Mouse (Mus musculus) neural tube, embryonic 11.5 days (tissue): ENCODE data around the gene Acsl1. TPM values are rescaled to one million over a fixed set of nuclear protein-coding genes. Genes with fewer than 3 reads are reported as not detected.
A peak's percentile ranks its signal among the peaks of the same experiment; 100 is the strongest.

Experiments used
- ATAC-seq: fragments of 200-750 bp; cut with Nextera tagmentation; 2 replicates; pipeline ENCODE4 v1.8.0; 2017; ENCODE audit warnings: moderate number of reproducible peaks, mild to moderate bottlenecking, moderate TSS enrichment, moderate library complexity; ENCODE audit not compliant: insufficient read depth, low FRiP score, low TSS enrichment
- DNase-seq: peaks from one replicate; pipeline ENCODE4 v3.0.0-alpha.2; 2015; ENCODE audit warnings: low spot score
- H3K27ac ChIP-seq: fragments of 300-500 bp; sonication (generic); 2 replicates; pipeline ENCODE4 v1.5.1; 2014; ENCODE audit warnings: low read depth, mild to moderate bottlenecking, low read length
- H3K27me3 ChIP-seq: fragments of 300-500 bp; sonication (generic); 2 replicates; pipeline ENCODE4 v1.6.1; 2014; ENCODE audit warnings: mild to moderate bottlenecking, low read length, mixed read lengths; ENCODE audit not compliant: control insufficient read depth, insufficient read depth
- H3K36me3 ChIP-seq: fragments of 300-500 bp; sonication (generic); 2 replicates; pipeline ENCODE4 v1.6.1; 2014; ENCODE audit warnings: mild to moderate bottlenecking, low read length, moderate library complexity, mixed read lengths; ENCODE audit not compliant: control insufficient read depth, insufficient read depth
- H3K4me1 ChIP-seq: fragments of 300-500 bp; sonication (generic); 2 replicates; pipeline ENCODE4 v1.6.1; 2014; ENCODE audit warnings: low read length, mixed read lengths; ENCODE audit not compliant: control insufficient read depth, insufficient read depth
- H3K4me2 ChIP-seq: fragments of 300-500 bp; sonication (generic); 2 replicates; pipeline ENCODE4 v1.6.1; 2014; ENCODE audit warnings: low read depth, mild to moderate bottlenecking, moderate library complexity
- H3K4me3 ChIP-seq: fragments of 300-500 bp; sonication (generic); 2 replicates; pipeline ENCODE4 v1.5.1; 2014; ENCODE audit warnings: low read depth, low read length
- H3K9ac ChIP-seq: fragments of 300-500 bp; sonication (generic); 2 replicates; pipeline ENCODE4 v1.6.1; 2014; ENCODE audit warnings: mild to moderate bottlenecking, low read length
- H3K9me3 ChIP-seq: fragments of 300-500 bp; sonication (generic); 2 replicates; pipeline ENCODE4 v1.6.1; 2016; ENCODE audit warnings: low read length; ENCODE audit not compliant: control insufficient read depth
- WGBS: fragments of 180-500 bp; shearing (Covaris S2); extraction: QIAGEN DNeasy Blood & Tissue Kit; methylation state at CpG from one replicate; pipeline ENCODE4 v1.1.7; 2014; 5-methylcytosine and 5-hydroxymethylcytosine counted together
- polyA plus RNA-seq: library from polyadenylated mRNA; unstranded; fragments of >200 nt; fragmentation: Nextera tagmentation; extraction: Ambion mirVana; gene quantifications from 2 replicates; pipeline ENCODE4 v1.2.1, GENCODE M21; 2014

The Acsl1 gene
- polyA plus RNA-seq, 1 experiment from 2014 or later: 13.5 TPM

- no peak overlapping the region for H3K27ac ChIP-seq
- DNase-seq (no peak), ATAC-seq (peak; percentile 21; the same call in 1 of the 2 replicates)
- no peak overlapping the region for H3K9ac ChIP-seq
- peak overlapping the region; percentile 80 for H3K4me3 ChIP-seq
- H3K4me1 ChIP-seq: peaks cover 5% of the 10 kb centered on the region; the same call in 1 of the 2 replicates
- no peaks in the 10 kb centered on the region for H3K36me3 ChIP-seq
- 42% methylated on average over 15 of the region's 15 CpGs for WGBS
- H3K9me3 ChIP-seq: no peaks in the 10 kb centered on the region
- H3K27me3 ChIP-seq: no peaks in the 10 kb centered on the region
- peak overlapping the region; percentile 95 for H3K4me2 ChIP-seq
Observed at GRCm38 (mm10) chr8:46470091-46470791, 596 bp upstream of the Acsl1 start.

DNA sequence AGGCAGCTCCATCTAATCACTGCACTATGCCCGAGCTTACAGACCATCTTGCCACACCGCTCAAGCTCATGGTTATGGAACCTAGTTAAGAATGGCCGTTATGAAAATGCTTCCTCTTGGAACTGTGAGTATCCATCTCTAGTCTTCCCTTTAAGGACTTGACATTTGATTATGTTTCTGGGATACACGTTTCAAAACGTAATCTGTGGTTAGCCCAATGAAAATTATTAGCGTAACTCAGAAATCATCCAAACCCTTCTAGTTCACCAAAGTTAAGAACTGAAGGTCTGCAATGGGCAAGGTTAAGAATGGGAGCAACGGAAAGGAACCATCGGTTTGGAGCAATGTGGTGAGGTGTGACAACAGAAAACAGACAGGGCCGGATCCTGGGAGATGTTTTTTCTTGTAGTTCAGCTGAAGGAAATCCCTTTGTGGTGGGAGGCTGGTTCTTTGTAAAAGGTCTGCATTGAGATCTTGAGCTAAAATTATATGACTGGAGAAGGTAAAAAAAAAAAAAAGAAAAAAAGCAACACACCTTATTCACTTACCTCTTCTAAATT is 1.2 kb downstream of the Acsl1 start:
- peak overlapping the region; percentile 80 for H3K4me3 ChIP-seq
- peak overlapping the region; percentile 73 for H3K9ac ChIP-seq
- H3K36me3 ChIP-seq: no peaks in the 10 kb centered on the region
- DNase-seq (no peak), ATAC-seq (no peak)
- no peaks in the 10 kb centered on the region for H3K9me3 ChIP-seq
- peaks cover 5% of the 10 kb centered on the region; the same call in 1 of the 2 replicates for H3K4me1 ChIP-seq
- H3K27me3 ChIP-seq: no peaks in the 10 kb centered on the region
- 48% methylated on average over 9 of the region's 9 CpGs for WGBS
- peak overlapping the region; percentile 95 for H3K4me2 ChIP-seq
- H3K27ac ChIP-seq: no peak overlapping the region

DNA sequence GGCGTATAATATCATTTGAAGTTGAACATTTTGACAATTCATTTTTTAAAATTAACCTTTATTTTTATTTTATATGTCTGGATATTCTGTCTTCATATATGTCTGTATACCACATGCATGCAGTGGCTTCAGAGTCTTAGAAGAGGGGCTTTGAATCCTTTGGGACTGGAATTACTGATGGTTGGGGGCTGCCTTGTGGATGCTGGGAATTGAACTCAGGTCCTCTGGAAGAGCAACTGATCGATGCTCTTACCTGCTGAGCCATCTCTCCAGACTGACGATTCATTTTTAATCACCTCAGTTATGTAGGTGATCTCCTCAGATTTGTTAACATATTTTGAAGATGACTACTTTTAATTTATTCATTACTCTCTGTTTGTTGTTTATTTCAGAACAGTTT is 3.3 kb downstream of the Acsl1 start:
- Histone ChIP-seq H3K27ac (no peak overlapping the region), H3K36me3 (no peaks in the 10 kb centered on the region), H3K9ac (no peak overlapping the region), H3K27me3 (no peaks in the 10 kb centered on the region), H3K4me1 (peaks cover 5% of the 10 kb centered on the region; the same call in 1 of the 2 replicates), H3K4me2 (no peak overlapping the region), H3K4me3 (no peak overlapping the region), H3K9me3 (no peaks in the 10 kb centered on the region)
- DNase-seq (no peak), ATAC-seq (no peak)
- 93% methylated on average over 3 of the region's 3 CpGs for WGBS

GRCm38 (mm10) chr8:46474634-46475033 is 3.8 kb downstream of the Acsl1 start:
- no peaks in the 10 kb centered on the region for H3K27me3 ChIP-seq
- no peak for DNase-seq
- no peak overlapping the region for H3K9ac ChIP-seq
- H3K27ac ChIP-seq: no peak overlapping the region
- 91% methylated on average over 6 of the region's 6 CpGs for WGBS
- no peak overlapping the region for H3K4me2 ChIP-seq
- no peaks in the 10 kb centered on the region for H3K9me3 ChIP-seq
- H3K4me1 ChIP-seq: peaks cover 5% of the 10 kb centered on the region; the same call in 1 of the 2 replicates
- no peak overlapping the region for H3K4me3 ChIP-seq
- H3K36me3 ChIP-seq: no peaks in the 10 kb centered on the region
- ATAC-seq: no peak

DNA sequence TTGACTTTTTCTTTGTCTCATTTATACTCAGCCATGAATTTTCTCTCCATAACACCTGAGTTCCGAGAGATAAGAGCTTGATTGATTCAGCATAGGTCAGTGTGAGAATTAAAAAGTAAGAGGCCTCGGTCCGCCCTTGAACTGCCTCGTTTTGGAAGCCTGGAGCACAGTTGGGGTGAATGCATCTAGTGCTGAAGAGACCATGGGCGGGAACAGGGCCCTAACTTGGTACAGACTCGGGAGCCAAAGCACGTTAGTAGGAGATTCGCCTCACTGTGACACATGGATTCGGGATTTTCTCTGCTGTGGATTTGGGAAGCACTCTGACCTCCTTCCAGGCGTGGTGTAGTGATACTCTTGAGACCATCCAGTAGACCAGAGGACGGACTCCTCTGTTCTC is 4.6 kb downstream of the Acsl1 start:
- H3K4me2 ChIP-seq: no peak overlapping the region
- 90% methylated on average over 11 of the region's 11 CpGs for WGBS
- H3K9me3 ChIP-seq: no peaks in the 10 kb centered on the region
- H3K27me3 ChIP-seq: no peaks in the 10 kb centered on the region
- peaks cover 5% of the 10 kb centered on the region; the same call in 1 of the 2 replicates for H3K4me1 ChIP-seq
- H3K27ac ChIP-seq: no peak overlapping the region
- H3K36me3 ChIP-seq: no peaks in the 10 kb centered on the region
- DNase-seq (no peak), ATAC-seq (no peak)
- H3K9ac ChIP-seq: no peak overlapping the region
- no peak overlapping the region for H3K4me3 ChIP-seq

DNA sequence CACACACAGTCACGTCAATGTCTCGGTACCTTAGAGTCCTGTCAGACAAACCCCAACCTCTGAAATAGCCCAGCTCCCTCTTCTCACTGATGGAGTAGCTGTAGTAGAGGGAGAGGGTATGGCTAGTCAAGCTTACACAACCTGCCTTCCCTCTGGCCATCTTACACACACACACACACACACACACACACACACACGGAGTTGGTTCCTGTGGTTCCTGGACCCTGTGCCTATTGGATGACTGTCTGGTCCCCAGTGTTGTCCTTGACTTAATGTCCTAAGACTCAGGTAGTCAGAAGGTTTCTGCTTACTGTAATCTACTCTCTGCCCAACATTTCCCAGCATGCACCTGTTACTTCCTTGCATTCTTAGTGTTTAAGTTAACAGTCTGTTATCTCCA is 5.1 kb downstream of the Acsl1 start:
- H3K36me3 ChIP-seq: no peaks in the 10 kb centered on the region
- H3K9me3 ChIP-seq: no peaks in the 10 kb centered on the region
- no peak for ATAC-seq
- H3K4me2 ChIP-seq: no peak overlapping the region
- H3K9ac ChIP-seq: no peak overlapping the region
- no peak overlapping the region for H3K27ac ChIP-seq
- WGBS: 94% methylated on average over 3 of the region's 3 CpGs
- H3K4me3 ChIP-seq: no peak overlapping the region
- DNase-seq: no peak
- H3K4me1 ChIP-seq: peaks cover 5% of the 10 kb centered on the region; the same call in 1 of the 2 replicates
- no peaks in the 10 kb centered on the region for H3K27me3 ChIP-seq

GRCm38 (mm10) chr8:46477747-46478458 is 7.1 kb downstream of the Acsl1 start:
- 92% methylated on average over 9 of the region's 9 CpGs for WGBS
- H3K4me3 ChIP-seq: no peak overlapping the region
- H3K4me1 ChIP-seq: no peaks in the 10 kb centered on the region

GRCm38 (mm10) chr8:46478783-46479182 is 7.9 kb downstream of the Acsl1 start:
- Histone ChIP-seq H3K36me3 (no peaks in the 10 kb centered on the region), H3K4me1 (no peaks in the 10 kb centered on the region), H3K4me2 (no peak overlapping the region), H3K27me3 (no peaks in the 10 kb centered on the region), H3K9me3 (no peaks in the 10 kb centered on the region), H3K9ac (no peak overlapping the region), H3K4me3 (no peak overlapping the region), H3K27ac (no peak overlapping the region)
- DNase-seq: no peak
- no peak for ATAC-seq
- WGBS: 95% methylated on average over 10 of the region's 10 CpGs

More at GRCm38 (mm10) chr8:46477747-46478458, 7.1 kb downstream of the Acsl1 start:
- H3K27ac ChIP-seq: no peak overlapping the region
- no peaks in the 10 kb centered on the region for H3K9me3 ChIP-seq
- H3K4me2 ChIP-seq: no peak overlapping the region
- DNase-seq: no peak
- H3K9ac ChIP-seq: no peak overlapping the region
- no peak for ATAC-seq
- no peaks in the 10 kb centered on the region for H3K27me3 ChIP-seq
- no peaks in the 10 kb centered on the region for H3K36me3 ChIP-seq
